Mouse (Mus musculus): ENCODE results near the gene Cmss1. TPM values are rescaled to one million over a fixed set of nuclear protein-coding genes. Genes with fewer than 3 reads are reported as not detected.

Cmss1 gene
- polyA plus RNA-seq, 1 experiment from 2014 or later: 26.5 TPM

- H3K4me1 ChIP-seq (replicated peaks; ENCODE audit: control insufficient read depth, insufficient read depth): no peaks in the 10 kb centered on the region; the same call in 1 of the 2 replicates
- H3K4me3 ChIP-seq (ENCODE audit: low read depth, low read length): no peak overlapping the region
- no peak for TF ChIP-seq CTCF (IDR thresholded peaks at IDR 0.05; ENCODE audit: low read depth)
- no peak for TF ChIP-seq EP300 (optimal IDR thresholded peaks at IDR 0.05)
- no peak overlapping the region for H3K4me2 ChIP-seq (replicated peaks; ENCODE audit: low read depth)
- H3K27ac ChIP-seq (replicated peaks): 0 out of 2 replicates have a peak overlapping the region, but pooled peaks have one; percentile 35
- no peak overlapping the region for H3K9ac ChIP-seq (ENCODE audit: low read length)
- no peak for ATAC-seq (ENCODE audit: low FRiP score, low TSS enrichment)
- no peaks in the 10 kb centered on the region for H3K27me3 ChIP-seq (ENCODE audit: control insufficient read depth, insufficient read depth, low read length)
- no peak for DNase-seq (ENCODE audit: low spot score)
- no peaks in the 10 kb centered on the region for H3K9me3 ChIP-seq (ENCODE audit: control insufficient read depth, low read length)
- 43% methylated on average over 4 of the region's 4 CpGs for WGBS
- H3K36me3 ChIP-seq (ENCODE audit: control insufficient read depth, insufficient read depth, low read length): no peaks in the 10 kb centered on the region
Observed at GRCm38 (mm10) chr16:57525476-57525875, 81.2 kb downstream of the Cmss1 start.

GRCm38 (mm10) chr16:57525046-57525445, 81.6 kb downstream of the Cmss1 start:
- no peaks in the 10 kb centered on the region for H3K9me3 ChIP-seq (ENCODE audit: control insufficient read depth, low read length)
- ATAC-seq (ENCODE audit: low FRiP score, low TSS enrichment): peak; percentile 93
- H3K9ac ChIP-seq (ENCODE audit: low read length): no peak overlapping the region
- H3K4me3 ChIP-seq (ENCODE audit: low read depth, low read length): no peak overlapping the region
- TF ChIP-seq CTCF (IDR thresholded peaks at IDR 0.05; ENCODE audit: low read depth) (no peak), EP300 (optimal IDR thresholded peaks at IDR 0.05) (no peak)
- no peaks in the 10 kb centered on the region for H3K36me3 ChIP-seq (ENCODE audit: control insufficient read depth, insufficient read depth, low read length)
- no peaks in the 10 kb centered on the region; the same call in 1 of the 2 replicates for H3K4me1 ChIP-seq (replicated peaks; ENCODE audit: control insufficient read depth, insufficient read depth)
- peak; percentile 54 for DNase-seq (ENCODE audit: low spot score)
- no peaks in the 10 kb centered on the region for H3K27me3 ChIP-seq (ENCODE audit: control insufficient read depth, insufficient read depth, low read length)
- H3K27ac ChIP-seq (replicated peaks): no peak overlapping the region
- WGBS: 39% methylated on average over 5 of the region's 5 CpGs
- H3K4me2 ChIP-seq (replicated peaks; ENCODE audit: low read depth): no peak overlapping the region

GRCm38 (mm10) chr16:57515636-57516035, 91.0 kb downstream of the Cmss1 start:
- Histone ChIP-seq H3K27ac (replicated peaks) (no peak overlapping the region), H3K4me3 (ENCODE audit: low read depth, low read length) (no peak overlapping the region), H3K9ac (ENCODE audit: low read length) (no peak overlapping the region), H3K9me3 (ENCODE audit: control insufficient read depth, low read length) (no peaks in the 10 kb centered on the region), H3K4me2 (replicated peaks; ENCODE audit: low read depth) (no peak overlapping the region), H3K4me1 (replicated peaks; ENCODE audit: control insufficient read depth, insufficient read depth) (no peaks in the 10 kb centered on the region; the same call in 1 of the 2 replicates), H3K36me3 (ENCODE audit: control insufficient read depth, insufficient read depth, low read length) (no peaks in the 10 kb centered on the region), H3K27me3 (ENCODE audit: control insufficient read depth, insufficient read depth, low read length) (no peaks in the 10 kb centered on the region)
- peak; percentile 40; the same call in 1 of the 2 replicates for ATAC-seq (ENCODE audit: low FRiP score, low TSS enrichment)
- WGBS: 52% methylated on average over 10 of the region's 10 CpGs
- TF ChIP-seq EP300 (optimal IDR thresholded peaks at IDR 0.05): no peak
- no peak for TF ChIP-seq CTCF (IDR thresholded peaks at IDR 0.05; ENCODE audit: low read depth)
- DNase-seq (ENCODE audit: low spot score): peak; percentile 12

- no peak for DNase-seq (ENCODE audit: low spot score)
- Histone ChIP-seq H3K4me3 (ENCODE audit: low read depth, low read length) (no peak overlapping the region), H3K27ac (replicated peaks) (no peak overlapping the region), H3K9ac (ENCODE audit: low read length) (no peak overlapping the region), H3K9me3 (ENCODE audit: control insufficient read depth, low read length) (no peaks in the 10 kb centered on the region), H3K4me2 (replicated peaks; ENCODE audit: low read depth) (no peak overlapping the region), H3K27me3 (ENCODE audit: control insufficient read depth, insufficient read depth, low read length) (no peaks in the 10 kb centered on the region), H3K36me3 (ENCODE audit: control insufficient read depth, insufficient read depth, low read length) (no peaks in the 10 kb centered on the region), H3K4me1 (replicated peaks; ENCODE audit: control insufficient read depth, insufficient read depth) (no peaks in the 10 kb centered on the region; the same call in 1 of the 2 replicates)
- ATAC-seq (ENCODE audit: low FRiP score, low TSS enrichment): no peak
- 71% methylated on average over 4 of the region's 4 CpGs for WGBS
- TF ChIP-seq EP300 (optimal IDR thresholded peaks at IDR 0.05): no peak
- TF ChIP-seq CTCF (IDR thresholded peaks at IDR 0.05; ENCODE audit: low read depth): no peak
Observed at GRCm38 (mm10) chr16:57514371-57514770, 92.3 kb downstream of the Cmss1 start.

- ATAC-seq (ENCODE audit: low FRiP score, low TSS enrichment) (no peak), DNase-seq (ENCODE audit: low spot score) (peak; percentile 4)
- no peaks in the 10 kb centered on the region; the same call in 1 of the 2 replicates for H3K4me1 ChIP-seq (replicated peaks; ENCODE audit: control insufficient read depth, insufficient read depth)
- no peak overlapping the region for H3K4me2 ChIP-seq (replicated peaks; ENCODE audit: low read depth)
- H3K4me3 ChIP-seq (ENCODE audit: low read depth, low read length): no peak overlapping the region
- no peaks in the 10 kb centered on the region for H3K36me3 ChIP-seq (ENCODE audit: control insufficient read depth, insufficient read depth, low read length)
- H3K9ac ChIP-seq (ENCODE audit: low read length): no peak overlapping the region
- H3K9me3 ChIP-seq (ENCODE audit: control insufficient read depth, low read length): no peaks in the 10 kb centered on the region
- WGBS: 88% methylated on average over 7 of the region's 7 CpGs
- H3K27me3 ChIP-seq (ENCODE audit: control insufficient read depth, insufficient read depth, low read length): no peaks in the 10 kb centered on the region
- no peak overlapping the region for H3K27ac ChIP-seq (replicated peaks)
- TF ChIP-seq EP300 (optimal IDR thresholded peaks at IDR 0.05): no peak
- no peak for TF ChIP-seq CTCF (IDR thresholded peaks at IDR 0.05; ENCODE audit: low read depth)
Observed at GRCm38 (mm10) chr16:57513562-57513961, 93.1 kb downstream of the Cmss1 start.

GRCm38 (mm10) chr16:57509099-57509498, 97.6 kb downstream of the Cmss1 start:
- WGBS: 89% methylated on average over 3 of the region's 3 CpGs
- no peaks in the 10 kb centered on the region for H3K36me3 ChIP-seq (ENCODE audit: control insufficient read depth, insufficient read depth, low read length)
- TF ChIP-seq EP300 (optimal IDR thresholded peaks at IDR 0.05) (no peak), CTCF (IDR thresholded peaks at IDR 0.05; ENCODE audit: low read depth) (no peak)
- H3K9ac ChIP-seq (ENCODE audit: low read length): no peak overlapping the region
- H3K9me3 ChIP-seq (ENCODE audit: control insufficient read depth, low read length): no peaks in the 10 kb centered on the region
- H3K27ac ChIP-seq (replicated peaks): no peak overlapping the region
- no peak overlapping the region for H3K4me2 ChIP-seq (replicated peaks; ENCODE audit: low read depth)
- no peaks in the 10 kb centered on the region for H3K27me3 ChIP-seq (ENCODE audit: control insufficient read depth, insufficient read depth, low read length)
- ATAC-seq (ENCODE audit: low FRiP score, low TSS enrichment) (no peak), DNase-seq (ENCODE audit: low spot score) (no peak)
- no peaks in the 10 kb centered on the region; the same call in 1 of the 2 replicates for H3K4me1 ChIP-seq (replicated peaks; ENCODE audit: control insufficient read depth, insufficient read depth)
- H3K4me3 ChIP-seq (ENCODE audit: low read depth, low read length): no peak overlapping the region

Measured in stomach, postnatal 0 days (tissue).